Mouse (Mus musculus): ENCODE results near the gene Slc7a8.

Gene Slc7a8

GRCm38 (mm10) chr14:54781610-54782365 lies at the start of gene Slc7a8:
Slc7a8 (minus strand) TSS chr14:54781946.
- peak; percentile 48 for DNase-seq (ENCODE audit: low spot score)

- DNase-seq (ENCODE audit: low spot score): no peak
Measured at GRCm38 (mm10) chr14:54823716-54824115, 42.0 kb upstream of the Slc7a8 start.

- no peak for DNase-seq (ENCODE audit: low spot score)
Measured at GRCm38 (mm10) chr14:54822301-54822700, 40.6 kb upstream of the Slc7a8 start.

- DNase-seq (ENCODE audit: low spot score): no peak
Measured at GRCm38 (mm10) chr14:54817791-54818190, 36.0 kb upstream of the Slc7a8 start.

- no peak for DNase-seq (ENCODE audit: low spot score)
Measured at GRCm38 (mm10) chr14:54815737-54816136, 34.0 kb upstream of the Slc7a8 start.

GRCm38 (mm10) chr14:54813991-54814390 lies 32.2 kb upstream of the Slc7a8 start, which contains the start of gene Rnf212b:
Rnf212b (plus strand) TSS chr14:54814141.
- DNase-seq (ENCODE audit: low spot score): no peak

GRCm38 (mm10) chr14:54809668-54810033 lies 27.9 kb upstream of the Slc7a8 start:
- no peak for DNase-seq (ENCODE audit: low spot score)

- no peak for DNase-seq (ENCODE audit: low spot score)
Measured at GRCm38 (mm10) chr14:54808718-54809667, 27.2 kb upstream of the Slc7a8 start.

- DNase-seq (ENCODE audit: low spot score): no peak
Measured at GRCm38 (mm10) chr14:54806124-54806523, 24.4 kb upstream of the Slc7a8 start.

- DNase-seq (ENCODE audit: low spot score): no peak
Measured at GRCm38 (mm10) chr14:54802428-54802827, 20.7 kb upstream of the Slc7a8 start.

GRCm38 (mm10) chr14:54799686-54800085 lies 17.9 kb upstream of the Slc7a8 start:
- no peak for DNase-seq (ENCODE audit: low spot score)

- DNase-seq (ENCODE audit: low spot score): no peak
Measured at GRCm38 (mm10) chr14:54796760-54797159, 15.0 kb upstream of the Slc7a8 start.

- DNase-seq (ENCODE audit: low spot score): no peak
Measured at GRCm38 (mm10) chr14:54795901-54796300, 14.2 kb upstream of the Slc7a8 start.

GRCm38 (mm10) chr14:54793894-54794830 lies 12.4 kb upstream of the Slc7a8 start:
- no peak for DNase-seq (ENCODE audit: low spot score)

- no peak for DNase-seq (ENCODE audit: low spot score)
Measured at GRCm38 (mm10) chr14:54793351-54793750, 11.6 kb upstream of the Slc7a8 start.

- DNase-seq (ENCODE audit: low spot score): no peak
Measured at GRCm38 (mm10) chr14:54792166-54792565, 10.4 kb upstream of the Slc7a8 start.

- DNase-seq (ENCODE audit: low spot score): no peak
Measured at GRCm38 (mm10) chr14:54788231-54788630, 6.5 kb upstream of the Slc7a8 start.

GRCm38 (mm10) chr14:54787226-54787625 lies 5.5 kb upstream of the Slc7a8 start:
- no peak for DNase-seq (ENCODE audit: low spot score)

GRCm38 (mm10) chr14:54786489-54786888 lies 4.7 kb upstream of the Slc7a8 start:
- DNase-seq (ENCODE audit: low spot score): peak; percentile 23

GRCm38 (mm10) chr14:54785898-54786297 lies 4.2 kb upstream of the Slc7a8 start:
- peak; percentile 52 for DNase-seq (ENCODE audit: low spot score)

- DNase-seq (ENCODE audit: low spot score): no peak
Measured at GRCm38 (mm10) chr14:54782971-54783370, 1.2 kb upstream of the Slc7a8 start.

All from ovary, postnatal 10 days (tissue).